Mouse (Mus musculus) midbrain, embryonic 14.5 days (tissue): Measurements from ENCODE around the gene Oaf. TPM values are rescaled to one million over a fixed set of nuclear protein-coding genes. Genes with fewer than 3 reads are reported as not detected.

Experiments
- ATAC-seq: fragments of 200-750 bp; cut with Nextera tagmentation; 2 replicates; pipeline ENCODE4 v1.8.0; 2017; ENCODE audit warnings: moderate number of reproducible peaks, moderate library complexity; ENCODE audit not compliant: low FRiP score, low TSS enrichment
- DNase-seq: peaks from one replicate; pipeline ENCODE4 v3.0.0-alpha.2; 2015
- H3K27ac ChIP-seq: fragments of 300-500 bp; sonication (generic); replicated peaks from 2 replicates; pipeline ENCODE4 v1.5.1; 2014; ENCODE audit warnings: mild to moderate bottlenecking, low read depth, low read length, moderate library complexity
- H3K27me3 ChIP-seq: fragments of 300-500 bp; sonication (generic); 2 replicates; pipeline ENCODE4 v1.6.1; 2014; ENCODE audit warnings: low read length, control low read depth, mixed read lengths; ENCODE audit not compliant: control insufficient read depth, insufficient read depth
- H3K36me3 ChIP-seq: fragments of 300-500 bp; sonication (generic); 2 replicates; pipeline ENCODE4 v1.6.1; 2014; ENCODE audit warnings: low read length, control low read depth; ENCODE audit not compliant: control insufficient read depth, insufficient read depth
- H3K4me1 ChIP-seq: fragments of 300-500 bp; sonication (generic); 2 replicates; pipeline ENCODE4 v1.6.1; 2014; ENCODE audit warnings: mild to moderate bottlenecking, antibody characterized with exemption, low read length, control low read depth; ENCODE audit not compliant: control insufficient read depth, insufficient read depth
- H3K4me2 ChIP-seq: fragments of 300-500 bp; sonication (generic); 2 replicates; pipeline ENCODE4 v1.6.1; 2014; ENCODE audit warnings: mild to moderate bottlenecking, low read length, moderate library complexity
- H3K4me3 ChIP-seq: fragments of 300-500 bp; sonication (generic); replicated peaks from 2 replicates; pipeline ENCODE4 v1.5.1; 2014; ENCODE audit warnings: low read depth, low read length
- H3K9ac ChIP-seq: fragments of 300-500 bp; sonication (generic); replicated peaks from 2 replicates; pipeline ENCODE4 v1.6.1; 2014; ENCODE audit warnings: mild to moderate bottlenecking, low read length, moderate library complexity
- H3K9me3 ChIP-seq: fragments of 300-500 bp; sonication (generic); 2 replicates; pipeline ENCODE4 v1.6.1; 2016; ENCODE audit warnings: low read length, control low read depth, mixed read lengths; ENCODE audit not compliant: control insufficient read depth
- WGBS: fragments of 180-500 bp; shearing (Covaris S2); extraction: QIAGEN DNeasy Blood & Tissue Kit; methylation state at CpG from one replicate; pipeline ENCODE4 v1.1.7; 2014; 5-methylcytosine and 5-hydroxymethylcytosine counted together
- polyA plus RNA-seq: library from polyadenylated mRNA; unstranded; fragments of >200 nt; fragmentation: Nextera tagmentation; extraction: Ambion mirVana; gene quantifications from 2 replicates; pipeline ENCODE4 v1.2.1, GENCODE M21; 2014

Gene Oaf
- polyA plus RNA-seq, 1 experiment from 2014 or later = 7.9 TPM

DNA sequence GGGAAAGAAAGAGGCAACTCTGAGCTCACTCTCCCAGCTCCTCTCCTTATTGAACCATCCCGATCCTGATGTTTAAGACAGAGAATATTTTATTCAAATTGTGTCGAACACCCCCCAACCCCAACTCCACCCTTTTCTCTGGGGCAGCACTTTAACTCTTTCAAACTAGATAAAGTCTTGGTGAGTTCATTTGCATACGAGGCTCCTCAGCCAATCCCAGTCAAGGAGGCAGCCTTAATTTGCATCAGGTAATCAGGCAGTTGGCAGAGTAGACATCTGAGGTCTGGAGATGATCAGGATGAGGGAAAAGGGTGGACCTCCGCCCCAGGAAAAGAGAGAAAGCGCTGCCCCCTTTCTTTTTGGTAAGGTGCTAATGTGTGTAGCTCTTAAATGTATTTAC lies 39.5 kb downstream of the Oaf start:
- DNase-seq (no peak), ATAC-seq (no peak)
- Histone ChIP-seq H3K4me3 (no peak overlapping the region), H3K27ac (no peak overlapping the region), H3K27me3 (peaks cover 11% of the 10 kb centered on the region), H3K4me2 (no peak overlapping the region), H3K4me1 (peaks cover 4% of the 10 kb centered on the region; the same call in 1 of the 2 replicates), H3K36me3 (no peaks in the 10 kb centered on the region), H3K9me3 (no peaks in the 10 kb centered on the region), H3K9ac (no peak overlapping the region)
- WGBS = 7% methylated on average over 5 of the region's 5 CpGs

DNA sequence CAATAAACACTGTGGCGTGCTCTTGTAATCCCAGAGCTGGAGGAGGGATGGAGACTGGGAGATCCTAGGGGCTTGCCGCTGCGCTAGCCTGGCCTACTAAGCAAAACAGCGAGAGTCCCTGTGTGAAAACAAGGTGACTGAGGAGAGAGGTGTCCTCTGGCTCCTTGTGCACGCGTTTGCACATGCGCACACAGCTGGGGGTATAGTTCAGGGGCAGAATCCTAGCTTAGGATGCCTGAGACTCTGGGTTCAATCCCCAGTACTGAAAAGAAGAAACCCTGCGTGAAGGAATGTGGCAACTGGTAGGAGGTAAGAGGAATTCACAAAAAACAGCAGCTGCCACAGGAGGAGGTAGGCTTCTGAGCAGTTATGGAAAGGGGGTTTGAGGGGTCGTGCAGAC lies 45.7 kb downstream of the Oaf start:
- ATAC-seq = no peak
- no peaks in the 10 kb centered on the region for H3K36me3 ChIP-seq
- H3K27ac ChIP-seq = no peak overlapping the region
- H3K4me1 ChIP-seq = peaks cover 6% of the 10 kb centered on the region
- H3K9me3 ChIP-seq = no peaks in the 10 kb centered on the region
- no peak for DNase-seq
- no peak overlapping the region for H3K9ac ChIP-seq
- 18% methylated on average over 9 of the region's 9 CpGs for WGBS
- H3K27me3 ChIP-seq = no peaks in the 10 kb centered on the region
- H3K4me3 ChIP-seq = no peak overlapping the region
- H3K4me2 ChIP-seq = no peak overlapping the region

DNA sequence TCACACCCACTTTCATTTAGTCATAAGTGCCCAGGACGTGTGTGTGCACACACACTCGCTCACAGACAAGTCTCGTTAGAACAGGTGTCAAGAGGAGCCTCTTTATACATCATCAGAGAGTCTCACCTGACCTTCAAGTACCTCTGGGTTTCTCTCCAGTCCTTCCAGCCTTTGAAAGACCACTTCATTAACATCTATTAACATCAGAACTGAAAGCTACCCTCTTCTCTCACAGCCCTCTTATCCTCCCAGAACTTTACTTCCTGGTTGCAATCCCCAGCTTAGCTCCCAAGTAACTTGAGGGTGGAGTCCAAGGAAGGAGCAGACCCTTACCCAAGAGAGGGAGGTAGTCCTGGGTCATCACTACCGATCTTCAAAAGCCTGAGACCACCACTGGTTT lies 48.1 kb downstream of the Oaf start:
- Histone ChIP-seq H3K4me1 (peaks cover 18% of the 10 kb centered on the region), H3K9ac (no peak overlapping the region), H3K27ac (no peak overlapping the region), H3K9me3 (no peaks in the 10 kb centered on the region), H3K36me3 (no peaks in the 10 kb centered on the region), H3K4me2 (no peak overlapping the region), H3K27me3 (no peaks in the 10 kb centered on the region), H3K4me3 (no peak overlapping the region)
- DNase-seq = no peak
- ATAC-seq = no peak
- 52% methylated on average over 4 of the region's 4 CpGs for WGBS

DNA sequence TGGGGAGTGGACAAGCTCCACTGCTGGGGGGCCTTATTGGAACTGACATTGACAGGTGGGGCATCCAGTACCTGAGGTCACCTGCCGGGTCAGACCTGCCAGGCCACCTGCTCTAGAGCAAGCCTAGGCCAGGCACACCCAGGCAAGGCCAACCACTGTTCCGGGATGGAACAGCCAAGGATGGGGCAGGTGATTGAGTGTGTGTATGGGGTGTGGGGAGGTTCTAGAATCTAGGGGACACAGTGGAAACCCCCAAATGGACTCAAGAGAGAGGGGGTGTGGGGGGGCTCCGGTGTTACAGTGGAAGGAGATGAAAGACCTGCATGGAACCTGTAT lies 50.7 kb downstream of the Oaf start:
- DNase-seq (no peak), ATAC-seq (no peak)
- no peaks in the 10 kb centered on the region for H3K27me3 ChIP-seq
- no peaks in the 10 kb centered on the region for H3K36me3 ChIP-seq
- H3K9me3 ChIP-seq = no peaks in the 10 kb centered on the region
- 59% methylated on average over 3 of the region's 3 CpGs for WGBS
- peak overlapping the region; percentile 77 for H3K27ac ChIP-seq
- no peak overlapping the region for H3K4me3 ChIP-seq
- peaks cover 18% of the 10 kb centered on the region for H3K4me1 ChIP-seq
- no peak overlapping the region for H3K9ac ChIP-seq
- no peak overlapping the region for H3K4me2 ChIP-seq

DNA sequence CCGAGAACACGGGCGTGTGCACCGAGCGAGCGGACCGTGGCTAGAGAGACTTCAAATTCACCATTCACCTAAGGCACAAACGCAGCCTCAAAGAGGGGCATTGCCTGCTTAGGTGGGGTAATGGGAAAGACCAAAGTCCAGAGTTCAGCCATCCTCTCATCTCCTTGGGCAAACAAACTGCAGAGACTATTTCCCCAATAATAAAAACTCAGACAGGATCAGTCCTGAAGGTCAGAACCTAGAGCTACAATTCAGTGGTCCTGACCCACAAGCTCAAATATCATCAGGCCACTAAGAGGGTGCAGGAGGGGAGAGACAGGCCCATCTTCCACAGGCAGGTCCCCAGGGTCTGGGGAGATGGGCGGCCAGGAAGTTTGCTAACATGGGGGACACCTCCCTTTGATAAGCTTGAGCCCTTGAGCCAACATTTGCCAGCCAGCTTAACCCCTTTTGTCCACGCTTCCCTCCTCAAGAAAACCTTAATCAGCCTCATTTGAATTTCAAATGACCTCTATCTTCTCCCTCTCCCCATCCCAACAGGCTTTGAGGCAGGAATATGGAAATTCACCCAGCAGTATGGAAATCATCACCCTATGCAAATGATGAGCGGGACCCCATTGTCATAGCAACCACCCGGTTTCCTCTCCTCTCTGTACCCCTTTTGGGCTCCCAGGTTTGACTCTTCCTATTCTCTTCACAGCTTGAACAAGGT lies 51.2 kb downstream of the Oaf start:
- Histone ChIP-seq H3K9ac (no peak overlapping the region), H3K4me1 (peaks cover 18% of the 10 kb centered on the region), H3K4me3 (no peak overlapping the region), H3K4me2 (no peak overlapping the region), H3K36me3 (no peaks in the 10 kb centered on the region), H3K27me3 (no peaks in the 10 kb centered on the region), H3K9me3 (no peaks in the 10 kb centered on the region), H3K27ac (peak overlapping the region; percentile 77)
- 50% methylated on average over 12 of the region's 12 CpGs for WGBS
- DNase-seq (peak; percentile 73), ATAC-seq (peak; percentile 73; the same call in 1 of the 2 replicates)

DNA sequence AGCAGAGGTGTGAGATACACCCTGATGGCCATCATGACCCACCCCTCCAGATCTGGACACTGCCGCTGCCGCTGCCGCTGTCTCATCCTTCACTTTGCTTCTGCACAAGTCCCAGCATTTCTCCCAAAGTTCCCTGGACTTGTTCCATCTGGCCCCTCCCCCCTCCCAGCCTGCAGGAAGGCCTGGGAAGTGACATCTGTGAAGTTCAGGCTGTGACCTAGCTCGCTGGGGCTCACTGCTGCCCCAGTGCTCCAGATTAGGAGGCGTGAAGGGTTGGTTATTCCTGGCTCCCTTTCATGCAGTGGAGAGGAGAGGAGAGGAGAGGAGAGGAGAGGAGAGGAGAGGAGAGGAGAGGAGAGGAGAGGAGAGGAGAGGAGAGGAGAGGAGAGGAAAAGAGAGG lies 60.1 kb downstream of the Oaf start:
- DNase-seq = no peak
- Histone ChIP-seq H3K4me1 (no peaks in the 10 kb centered on the region), H3K27ac (no peak overlapping the region), H3K4me2 (no peak overlapping the region), H3K36me3 (no peaks in the 10 kb centered on the region), H3K4me3 (no peak overlapping the region), H3K9ac (no peak overlapping the region), H3K27me3 (no peaks in the 10 kb centered on the region), H3K9me3 (no peaks in the 10 kb centered on the region)
- ATAC-seq = no peak
- 56% methylated on average over 5 of the region's 5 CpGs for WGBS

DNA sequence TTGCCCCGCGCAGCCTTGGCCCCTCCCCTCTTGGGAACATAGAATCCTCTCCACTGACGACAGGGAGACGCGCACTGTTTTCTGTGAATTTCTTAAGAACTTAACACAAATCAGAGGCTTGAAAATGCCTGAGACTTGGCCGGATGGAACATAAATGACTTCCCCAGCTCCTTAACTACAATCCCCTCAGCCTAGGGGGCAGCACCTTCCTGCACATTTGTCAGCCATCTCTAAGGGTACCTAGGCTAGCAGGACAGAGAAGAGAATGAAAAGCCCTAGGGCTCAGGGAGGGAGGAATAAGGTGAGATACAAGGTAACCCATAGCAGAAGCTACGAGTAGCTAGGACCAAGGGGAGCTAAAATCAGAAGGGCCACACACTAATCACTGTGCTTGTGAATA lies 61.5 kb downstream of the Oaf start:
- DNase-seq = no peak
- WGBS = 61% methylated on average over 7 of the region's 7 CpGs
- H3K27ac ChIP-seq = no peak overlapping the region
- no peak overlapping the region for H3K4me2 ChIP-seq
- H3K4me3 ChIP-seq = no peak overlapping the region
- H3K36me3 ChIP-seq = no peaks in the 10 kb centered on the region
- no peak for ATAC-seq
- H3K9me3 ChIP-seq = no peaks in the 10 kb centered on the region
- no peaks in the 10 kb centered on the region for H3K27me3 ChIP-seq
- no peaks in the 10 kb centered on the region for H3K4me1 ChIP-seq
- H3K9ac ChIP-seq = no peak overlapping the region

Other genes starting within 250 kb of the Oaf start
- gene Arhgef12, start 132.7 kb downstream of the Oaf start, polyA plus RNA-seq = 34.8 and 38.6 TPM in 2 replicates
- gene Tmem136, start 123.3 kb downstream of the Oaf start, polyA plus RNA-seq = 9.8 and 11.6 TPM in 2 replicates
- 0.08 TPM in 1 of 2 replicates, not detected in the other for gene Pou2f3, start 29.5 kb downstream of the Oaf start, polyA plus RNA-seq
- gene Trim29, start 70.9 kb upstream of the Oaf start, polyA plus RNA-seq = not detected in 2 replicates